Mouse (Mus musculus) spleen, postnatal 36 days (tissue): ENCODE results near the gene Brms1.
A peak's percentile ranks its signal among the peaks of the same experiment; 100 is the strongest.
"Not testable (repeated sequence)": the region's sequence is repeated elsewhere in the genome, so short reads cannot be mapped to it uniquely, and the experiment has no call there.

Experiments used
- DNase-seq, 2 experiments: peaks; one replicate each; pipeline ENCODE4 v3.0.0; 2022; ENCODE audit warnings: low spot score in 2 of 2, mixed read lengths in 1 of 2

The Brms1 gene

DNA sequence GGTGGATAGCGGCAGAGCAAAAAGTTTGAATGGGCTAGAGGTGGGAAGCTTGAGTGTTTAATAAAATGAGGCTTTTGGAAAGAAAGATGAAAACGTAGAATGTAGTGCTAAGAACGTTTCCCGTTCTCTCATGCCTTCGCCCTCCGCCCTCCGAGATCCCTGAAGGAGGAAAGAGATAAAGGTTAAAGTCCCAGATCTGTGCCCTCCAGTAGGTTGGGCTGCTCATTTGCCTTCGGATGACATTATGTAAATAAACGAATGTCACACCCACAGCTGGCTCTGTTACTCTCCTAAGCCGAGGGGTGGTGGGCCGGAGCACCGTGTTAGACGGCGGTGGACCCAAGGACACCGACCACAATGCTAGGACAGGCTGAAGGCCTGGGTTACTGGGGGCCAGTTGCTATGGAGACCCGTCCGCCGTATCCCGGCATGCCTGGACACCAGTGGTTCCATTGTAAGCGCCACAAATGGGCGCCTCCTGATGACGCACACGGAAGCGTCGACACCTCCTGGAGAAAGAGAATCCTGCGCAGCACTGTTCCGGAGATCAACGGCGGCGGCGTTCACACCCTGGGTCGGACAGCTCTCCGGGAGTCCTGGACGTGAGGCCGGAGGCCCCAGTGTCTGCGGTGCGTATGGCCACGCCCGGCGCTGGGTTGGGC lies at the start of gene Brms1:
Brms1 (plus strand) TSS at position 493 of the 662 bp plus-strand sequence.
- peak; percentile 85 to 90 for DNase-seq

DNA sequence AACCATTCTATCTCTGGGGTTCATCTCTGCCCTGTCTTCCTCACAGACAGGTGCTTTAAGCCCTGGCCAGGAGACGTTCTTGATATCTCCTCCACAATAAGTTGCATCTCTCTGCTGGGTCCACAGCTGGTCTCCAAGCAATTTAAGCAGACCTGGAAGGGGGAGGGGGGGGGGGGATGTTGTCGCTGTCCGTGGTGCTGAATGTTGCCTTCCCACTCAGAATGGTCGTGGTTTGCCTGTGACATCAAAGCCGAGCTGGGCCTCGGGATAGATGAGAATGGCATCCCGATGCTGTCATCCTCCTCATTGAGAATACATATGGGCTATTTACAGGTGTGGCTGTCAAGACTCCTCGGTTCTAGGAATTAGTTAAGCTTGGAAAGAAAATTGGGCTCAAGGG lies 48.8 kb upstream of the Brms1 start:
- no peak for DNase-seq

DNA sequence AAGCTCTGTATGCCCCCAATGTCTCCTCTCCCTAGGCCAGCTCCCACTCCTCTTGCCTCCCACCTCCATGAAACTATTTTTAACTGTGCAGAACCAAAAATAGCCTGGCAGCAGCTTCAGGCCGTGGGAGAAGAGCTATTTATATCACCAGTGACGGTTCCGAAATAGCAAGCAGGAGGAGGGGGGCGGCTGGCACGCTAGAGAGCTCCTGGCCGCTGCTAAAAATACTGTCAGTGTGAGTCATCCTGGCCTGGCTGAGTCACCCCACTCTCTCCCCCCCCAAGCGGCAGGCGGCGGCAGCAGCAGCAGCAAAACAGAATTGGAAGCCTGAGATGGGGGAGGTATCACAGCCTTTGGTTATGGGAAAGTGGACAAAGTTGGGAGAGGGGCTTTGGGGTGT lies 48.2 kb upstream of the Brms1 start:
- no peak for DNase-seq

DNA sequence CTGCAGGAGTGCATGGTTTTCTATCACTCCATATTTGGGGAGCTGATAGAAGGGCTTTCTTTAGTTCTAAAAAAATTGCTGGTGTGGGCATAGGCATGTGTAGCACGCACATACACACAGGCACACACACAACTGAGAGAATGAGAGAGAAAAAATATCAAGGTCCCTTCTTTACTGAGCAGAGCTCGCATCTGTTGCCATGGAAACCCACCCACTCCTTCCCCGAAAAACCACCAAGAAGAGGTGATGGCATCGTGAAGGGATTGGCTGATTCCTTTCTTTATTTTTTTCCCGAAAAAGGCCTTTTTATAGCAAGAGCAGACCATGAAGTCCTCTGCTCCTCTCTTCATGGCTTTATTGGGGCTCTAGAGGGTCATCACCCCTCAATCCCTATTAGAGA lies 47.1 kb upstream of the Brms1 start:
- no peak for DNase-seq

DNA sequence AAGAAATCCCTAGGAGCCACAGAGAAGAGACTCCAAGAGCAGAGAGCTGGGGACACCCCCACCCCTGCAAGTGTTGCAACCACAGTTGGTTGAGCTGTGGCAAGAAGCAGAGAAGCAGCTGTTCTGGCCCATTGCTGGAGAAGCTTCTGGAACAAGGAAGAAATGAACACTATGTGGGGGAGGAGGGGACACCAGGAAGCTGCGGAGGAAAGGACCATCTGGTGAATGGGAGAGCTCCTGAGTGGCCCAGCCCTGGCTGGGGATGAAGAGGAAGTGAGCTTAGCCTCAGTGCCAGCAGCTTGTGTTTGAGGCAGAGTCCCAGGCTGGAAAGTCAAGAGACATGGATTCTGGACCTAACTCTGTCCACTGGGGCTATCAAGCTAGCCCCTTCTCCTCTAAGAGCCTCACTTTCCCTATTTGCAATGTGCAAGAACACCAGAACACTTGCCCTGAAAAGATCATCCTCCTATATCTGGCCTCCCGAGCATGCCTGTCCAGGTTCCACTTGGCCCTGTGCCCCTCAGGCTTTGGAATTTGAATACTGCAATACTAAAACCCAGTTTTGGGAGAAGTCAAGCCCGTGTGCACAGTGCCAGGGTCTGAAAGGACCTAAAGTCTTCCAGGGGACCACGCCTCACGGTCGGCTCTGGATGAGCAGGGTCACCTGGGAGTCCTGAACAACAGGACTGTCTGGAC lies 41.6 kb upstream of the Brms1 start:
- DNase-seq, result no peak

DNA sequence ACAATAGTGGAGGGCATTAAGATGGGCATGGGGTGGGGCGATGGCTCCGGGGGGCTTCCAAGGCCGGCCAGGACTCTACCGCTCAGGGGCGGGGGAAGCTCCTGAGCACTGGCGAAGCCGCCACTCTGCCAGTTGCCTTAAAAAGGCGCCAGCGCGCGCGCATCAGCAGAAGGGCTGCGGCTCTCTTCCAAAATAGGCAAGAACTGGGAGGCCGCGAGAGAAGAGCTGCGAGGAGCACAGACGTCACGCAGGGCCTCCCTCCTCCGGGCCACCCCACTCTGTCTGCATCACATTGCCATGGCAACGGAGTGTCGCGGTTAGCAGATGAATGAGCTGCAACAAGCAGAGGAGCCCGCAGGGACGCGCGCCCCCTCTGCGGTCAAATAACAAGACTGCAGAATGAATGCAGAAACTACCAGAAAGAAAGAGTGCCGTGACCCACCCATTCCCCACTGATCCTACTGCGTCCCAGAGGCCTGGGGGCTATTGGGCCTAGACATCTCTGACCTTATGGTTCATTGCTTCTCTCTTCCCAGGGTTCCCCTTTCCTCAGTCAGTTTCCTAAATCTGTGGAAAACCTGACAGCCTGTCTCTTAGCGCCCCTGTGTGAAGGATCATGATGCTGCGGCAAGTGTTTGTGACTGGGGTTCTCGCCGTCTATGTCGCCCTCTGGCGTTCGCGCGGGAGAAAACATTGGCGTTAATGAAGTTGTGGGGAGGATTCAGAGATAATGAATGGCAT lies 39.3 kb upstream of the Brms1 start:
- DNase-seq, result peak; percentile 60

DNA sequence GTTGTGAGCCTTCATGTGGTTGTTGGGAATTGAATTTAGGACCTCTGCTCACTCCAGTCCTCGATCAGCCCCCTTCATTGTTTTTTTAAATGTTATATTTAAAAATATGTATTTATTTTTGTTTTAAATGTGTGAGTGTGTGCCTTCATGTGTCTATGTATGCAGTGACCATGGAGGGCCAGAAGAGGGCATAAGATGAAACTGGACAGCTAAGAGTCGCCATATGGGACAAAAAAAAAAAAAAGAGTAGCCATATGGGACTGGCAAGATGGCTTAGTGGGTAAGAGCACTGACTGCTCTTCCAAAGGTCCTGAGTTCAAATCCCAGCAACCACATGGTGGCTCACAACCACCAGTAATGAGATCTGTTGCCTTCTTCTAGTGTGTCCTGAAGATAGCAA lies 37.5 kb upstream of the Brms1 start:
- DNase-seq, result not testable (repeated sequence)

DNA sequence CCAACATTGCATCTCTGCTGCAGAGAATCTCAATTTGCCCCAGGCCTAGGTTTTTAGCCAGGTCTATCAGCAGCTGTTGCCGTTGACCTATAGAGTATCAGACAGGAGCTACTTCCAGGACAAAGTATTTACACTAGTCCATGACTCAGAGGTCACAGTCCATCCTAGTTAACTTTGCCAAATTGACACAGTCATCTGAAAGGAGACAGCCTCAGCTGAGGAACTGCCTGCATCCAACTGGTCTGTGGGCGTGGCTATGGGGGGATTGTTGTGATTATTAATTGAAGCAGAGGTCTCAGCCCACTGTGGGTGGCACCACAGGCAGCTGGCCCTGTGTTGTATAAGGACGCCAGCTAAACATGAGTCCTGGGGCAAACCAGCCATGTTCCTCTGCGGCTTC lies 36.2 kb upstream of the Brms1 start:
- no peak for DNase-seq

DNA sequence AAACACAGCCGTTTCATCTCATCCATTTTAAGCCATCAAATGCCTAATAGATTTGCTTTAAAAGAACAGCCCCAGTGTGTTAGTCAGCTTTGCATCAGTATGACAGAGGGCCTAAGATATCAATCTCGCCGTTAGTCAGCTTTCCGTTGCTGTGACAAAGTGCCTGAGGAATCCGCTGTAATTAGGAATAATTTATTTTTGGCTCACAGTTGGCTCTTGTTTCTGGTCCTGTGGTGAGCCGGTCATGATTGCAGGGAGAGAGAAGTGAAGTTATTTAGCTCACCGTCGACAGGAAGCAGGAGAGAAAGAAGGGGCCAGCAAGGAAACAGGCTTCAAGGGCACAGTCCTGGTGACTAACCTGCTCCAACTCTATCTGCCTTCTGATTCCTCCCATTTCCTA lies 28.0 kb upstream of the Brms1 start:
- no peak for DNase-seq

DNA sequence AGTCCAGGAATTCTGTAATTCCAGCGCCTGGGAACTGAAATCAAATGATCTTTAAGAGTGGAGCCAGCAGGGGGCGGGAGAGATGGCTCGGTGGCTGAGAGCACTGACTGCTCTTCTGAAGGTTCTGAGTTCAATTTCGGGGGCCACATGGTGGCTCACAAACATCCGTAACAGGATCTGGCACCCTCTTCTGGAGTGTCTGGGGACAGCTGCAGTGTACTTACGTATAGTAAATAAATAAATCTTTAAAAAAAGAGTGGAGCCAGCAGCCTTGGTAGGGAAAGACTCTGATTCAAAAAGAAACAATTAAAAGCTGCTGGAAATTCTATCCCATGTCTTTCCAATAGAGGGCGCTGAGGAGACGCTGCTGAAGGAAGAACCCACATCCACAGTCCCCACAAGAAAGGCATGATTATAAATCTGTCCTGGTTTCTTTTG lies 26.2 kb upstream of the Brms1 start:
- peak in 1 of 2 experiments; percentile 20 for DNase-seq

DNA sequence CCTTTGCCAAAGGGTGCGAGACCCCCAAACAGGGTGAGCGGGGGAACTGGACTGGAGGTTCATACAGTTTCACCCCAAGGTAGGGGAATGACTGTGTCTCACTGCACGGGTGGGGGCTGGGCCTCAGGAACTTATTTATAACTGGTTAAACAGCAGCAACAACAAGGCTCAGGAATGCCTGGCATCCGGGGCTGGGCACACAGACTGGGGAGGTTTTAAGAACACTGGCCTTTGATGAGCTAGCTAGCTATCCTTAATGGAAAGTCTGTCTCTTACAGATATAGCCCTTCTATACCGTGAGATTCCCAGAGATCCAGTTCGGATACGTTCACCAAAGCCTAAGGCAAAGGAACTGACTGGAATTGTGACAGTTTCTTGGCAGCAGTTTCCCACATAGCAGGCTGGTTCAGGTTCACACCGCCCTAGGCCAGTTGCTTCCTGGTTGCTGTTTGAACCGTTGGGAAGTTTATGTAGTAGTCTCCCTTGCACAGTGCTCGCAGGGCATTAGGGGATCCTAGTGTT lies 24.9 kb upstream of the Brms1 start:
- no peak for DNase-seq

DNA sequence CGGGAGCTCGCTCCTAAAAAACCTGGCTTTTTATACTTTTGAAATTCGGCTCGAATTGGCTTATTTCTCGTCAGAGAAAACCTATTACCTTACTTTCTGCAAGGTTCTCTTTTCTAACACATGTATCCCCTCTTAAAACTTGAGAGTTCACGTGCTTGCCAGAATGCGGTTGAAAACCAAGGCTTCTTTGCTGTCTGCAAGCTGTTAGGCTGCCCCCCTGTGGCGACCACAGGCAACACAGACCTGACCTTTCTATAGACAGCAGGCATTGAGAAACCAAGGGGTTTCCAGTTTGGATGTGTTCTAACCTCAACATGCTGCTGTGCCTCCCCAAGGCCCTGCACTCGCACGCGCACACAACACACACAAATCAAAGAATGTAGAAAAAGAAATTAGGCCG lies 24.4 kb upstream of the Brms1 start:
- DNase-seq, result peak; percentile 59

DNA sequence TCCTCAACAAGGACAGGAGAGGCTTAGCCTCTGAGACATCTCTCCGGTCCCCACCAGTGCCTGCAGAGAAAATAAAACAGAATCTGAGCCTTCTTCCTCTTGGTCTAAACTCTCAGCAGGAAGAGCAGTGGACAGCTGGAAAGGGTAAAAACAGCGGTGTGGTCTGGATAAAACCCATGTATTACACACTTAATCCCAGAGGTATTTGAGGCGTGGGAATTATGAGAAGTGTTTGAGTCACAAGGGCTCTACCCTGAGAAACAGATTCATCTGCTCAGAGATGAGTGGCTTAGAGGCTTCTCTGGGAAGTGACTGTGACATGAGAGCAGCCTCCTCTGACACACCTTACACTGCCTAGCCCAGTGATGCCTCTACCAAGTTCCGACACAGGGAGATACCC lies 23.5 kb upstream of the Brms1 start:
- no peak for DNase-seq

DNA sequence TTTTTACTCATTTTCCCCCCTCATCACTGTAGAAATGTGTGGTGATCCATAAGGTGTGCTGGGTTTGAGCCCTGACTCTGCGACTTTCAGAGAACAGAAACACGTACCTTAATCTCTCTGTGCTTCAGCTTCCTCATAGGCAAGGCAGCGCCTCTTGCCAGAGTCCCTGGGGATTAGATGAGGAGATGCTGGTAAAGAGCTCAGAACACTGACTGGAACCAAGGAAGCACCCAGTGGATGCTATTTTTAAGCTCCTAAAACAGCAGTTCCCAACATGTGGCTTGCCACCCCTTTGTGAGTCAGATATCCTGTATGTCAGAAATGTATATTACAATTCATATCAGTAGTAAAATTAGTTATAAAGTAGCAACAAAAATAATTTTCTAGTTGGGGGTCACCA lies 23.0 kb upstream of the Brms1 start:
- no peak for DNase-seq

DNA sequence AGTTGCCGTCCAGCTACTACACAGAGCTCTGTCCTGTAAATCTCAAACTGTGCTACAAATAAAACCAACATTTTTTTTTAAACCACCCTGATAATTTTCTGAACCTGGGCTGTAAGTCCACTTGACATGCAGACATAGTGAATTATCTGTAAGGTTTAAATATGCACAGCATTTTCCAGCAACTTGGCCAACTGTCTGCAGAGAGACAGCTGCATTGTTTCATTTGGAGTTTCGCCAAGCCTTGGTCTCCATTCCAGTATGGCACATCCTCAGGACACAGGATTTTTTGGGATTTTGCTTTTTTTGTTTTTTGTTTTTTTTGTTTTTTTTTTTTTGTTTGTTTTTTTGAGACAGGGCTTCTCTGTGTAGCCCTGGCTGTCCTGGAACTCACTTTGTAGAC lies 19.7 kb upstream of the Brms1 start:
- no peak for DNase-seq

DNA sequence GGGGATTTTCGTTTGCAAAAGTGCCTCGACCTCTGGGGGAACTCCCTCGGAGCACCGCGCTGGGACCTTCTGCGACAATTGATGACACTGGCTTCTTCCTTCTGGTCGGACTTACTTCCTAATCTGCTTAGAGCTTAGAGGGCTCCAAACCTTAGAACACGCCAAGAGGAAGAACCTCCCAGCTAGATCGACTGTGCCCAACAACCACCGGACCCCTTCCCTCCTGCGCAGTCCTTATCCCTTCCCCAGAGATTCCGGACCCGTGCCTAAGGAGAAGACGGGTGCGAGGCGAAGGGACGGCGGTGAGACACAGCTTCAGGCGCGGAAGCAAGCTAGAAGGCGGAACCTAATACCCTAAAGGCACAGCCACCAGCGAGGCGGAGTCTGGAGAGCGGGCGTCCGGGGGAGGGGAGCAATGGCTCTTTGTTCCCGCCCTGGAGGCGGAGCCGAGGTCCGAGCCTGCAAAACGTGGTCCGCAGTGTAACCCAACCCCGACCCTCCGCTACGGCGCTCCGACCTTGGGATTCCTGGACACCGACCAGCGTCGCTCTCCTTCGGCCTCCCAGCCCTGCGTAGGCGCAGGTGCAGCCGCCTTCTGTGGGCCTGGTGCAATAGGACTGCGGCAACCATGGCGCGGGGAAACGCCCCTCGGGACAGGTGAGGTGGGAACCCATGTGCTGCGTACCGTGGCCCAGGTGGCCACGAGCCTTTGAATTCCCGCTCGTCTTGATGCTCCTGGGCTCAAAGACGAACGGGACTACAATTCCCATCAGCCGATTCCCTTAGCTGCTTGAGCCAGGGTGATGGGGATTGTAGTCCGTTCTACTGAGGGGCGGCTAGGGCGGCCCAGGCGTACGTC lies 17.3 kb upstream of the Brms1 start, which contains the start of gene Slc29a2:
Slc29a2 (plus strand) TSS at position 240 of the 859 bp plus-strand sequence.
- peak; percentile 92 to 93 for DNase-seq

DNA sequence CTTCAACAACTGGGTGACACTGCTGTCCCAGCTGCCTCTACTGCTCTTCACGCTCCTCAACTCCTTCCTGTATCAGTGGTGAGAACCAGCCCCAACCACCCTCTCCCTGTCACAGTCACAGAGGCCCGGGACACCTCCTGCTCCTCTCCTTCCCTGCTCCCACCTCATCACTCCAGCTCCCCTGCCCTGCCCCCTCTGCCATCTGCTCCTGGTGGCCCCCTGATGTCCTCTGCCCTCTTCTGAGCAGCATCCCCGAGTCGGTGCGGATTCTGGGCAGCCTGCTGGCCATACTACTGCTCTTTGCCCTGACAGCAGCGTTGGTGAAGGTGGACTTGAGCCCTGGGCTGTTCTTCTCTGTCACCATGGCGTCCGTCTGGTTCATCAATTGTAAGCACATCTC lies 15.0 kb upstream of the Brms1 start:
- no peak for DNase-seq

DNA sequence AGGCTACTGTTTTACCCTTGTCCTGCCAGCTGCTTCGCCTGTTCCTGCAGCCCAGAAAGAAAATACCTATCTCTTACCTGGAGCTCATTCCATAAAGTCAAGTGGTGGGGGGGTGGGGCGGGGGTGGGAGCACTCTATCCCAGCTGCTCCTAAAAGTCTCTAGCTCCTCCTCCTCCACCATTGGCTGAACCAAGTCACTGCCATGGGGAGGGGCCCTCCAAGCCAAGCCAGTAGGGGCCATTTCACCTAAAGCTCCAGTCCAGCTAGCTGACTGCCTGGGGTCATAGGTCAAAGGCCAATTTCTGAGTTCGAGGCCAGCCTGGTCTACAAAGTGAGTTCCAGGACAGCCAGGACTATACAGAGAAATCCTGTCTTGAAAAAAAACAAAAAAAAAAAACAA lies 8.5 kb upstream of the Brms1 start:
- no peak for DNase-seq

DNA sequence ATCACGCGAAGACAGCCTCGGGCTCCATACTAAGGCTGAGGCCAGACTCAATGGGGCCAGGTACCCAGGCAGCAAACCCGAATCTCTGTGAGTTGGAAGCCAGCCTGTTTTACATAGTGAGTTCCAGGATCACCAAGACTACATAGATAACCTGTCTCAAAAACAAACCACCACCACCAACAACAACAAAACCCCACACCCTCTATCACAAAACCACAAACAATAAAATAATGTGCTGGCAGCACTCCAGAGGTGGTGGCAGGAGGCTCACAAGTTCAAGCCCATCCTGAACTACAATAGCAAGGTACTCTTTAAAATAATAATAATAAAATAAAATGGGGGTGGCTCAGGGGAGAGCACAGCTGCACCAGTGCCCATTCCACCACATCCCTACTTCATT lies 4.6 kb upstream of the Brms1 start:
- DNase-seq, result no peak

DNA sequence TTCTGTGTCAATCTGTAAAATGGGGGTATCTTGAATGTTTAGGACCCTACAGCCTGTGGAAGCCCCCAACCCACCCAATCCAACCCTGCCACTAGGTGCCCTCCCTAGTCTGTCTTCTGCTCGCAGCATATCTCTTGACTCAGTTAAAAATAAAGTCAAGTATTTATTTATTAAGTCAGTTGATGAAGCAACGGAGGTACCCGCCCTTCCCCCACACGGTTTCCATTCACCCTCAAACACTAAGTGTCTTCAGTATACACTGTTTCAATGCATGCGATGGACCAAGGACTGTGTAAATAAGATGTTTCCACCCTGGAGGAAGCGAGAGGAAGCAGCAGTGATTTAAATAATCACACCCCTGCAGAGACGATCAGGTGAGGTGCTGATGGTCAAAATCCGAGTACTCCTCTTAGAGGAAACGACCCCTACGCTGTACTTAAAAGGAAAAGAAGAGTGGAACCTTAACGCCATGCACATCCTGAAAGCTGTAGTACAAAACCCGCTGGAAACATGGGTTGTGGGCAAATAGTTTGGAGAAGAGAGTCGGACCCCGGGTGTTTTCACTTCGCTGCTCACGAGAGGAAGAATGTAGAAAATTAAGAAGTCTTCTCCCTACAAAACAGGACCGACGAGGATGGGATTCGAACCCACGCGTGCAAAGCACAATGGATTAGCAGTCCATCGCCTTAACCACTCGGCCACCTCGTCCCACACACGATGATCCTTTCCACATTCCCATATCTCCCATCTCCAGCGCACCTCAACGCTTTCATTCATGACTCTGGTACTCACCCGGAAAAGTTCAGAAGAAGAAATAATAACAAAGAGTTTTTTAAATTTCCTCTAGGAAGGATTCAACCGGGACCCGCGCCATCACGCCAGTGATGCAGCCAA lies 3.2 kb upstream of the Brms1 start:
- DNase-seq, result peak; percentile 32 to 50
